Mouse (Mus musculus): ENCODE measurements around the gene Zc3hc1. TPM values are rescaled to one million over a fixed set of nuclear protein-coding genes. Genes with fewer than 3 reads are reported as not detected.
"Not testable (repeated sequence)": the region's sequence is repeated elsewhere in the genome, so short reads cannot be mapped to it uniquely, and the experiment has no call there.

Gene Zc3hc1
- polyA plus RNA-seq, 1 experiment from 2014 or later: 44.0 TPM

DNA sequence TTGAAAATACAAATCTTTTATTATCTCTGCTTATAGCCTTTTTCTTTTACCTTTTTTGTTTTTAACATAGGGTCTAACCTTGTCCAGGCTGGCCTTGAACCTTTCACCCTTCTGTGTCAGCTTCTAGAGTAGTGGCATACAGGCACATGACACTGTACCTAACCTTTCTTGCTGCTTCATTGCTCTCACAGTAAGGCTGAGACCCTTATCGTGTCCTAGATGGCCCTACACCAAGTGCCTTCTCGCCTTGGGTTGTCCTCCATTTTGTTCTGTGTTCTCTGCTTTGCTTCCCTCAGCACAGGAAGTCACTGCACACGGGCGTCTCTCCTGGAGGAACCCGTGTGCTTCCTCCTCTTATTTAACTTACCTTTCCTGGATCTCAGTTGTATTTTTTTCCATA lies 13.8 kb upstream of the Zc3hc1 start:
- H3K4me3 ChIP-seq: no peak overlapping the region
- WGBS: 59% methylated on average over 5 of the region's 5 CpGs
- peaks cover 4% of the 10 kb centered on the region; the same call in 1 of the 2 replicates for H3K36me3 ChIP-seq
- no peaks in the 10 kb centered on the region for H3K9me3 ChIP-seq (replicated peaks)
- no peak overlapping the region for H3K9ac ChIP-seq
- peak overlapping the region; percentile 47 for H3K27ac ChIP-seq (ENCODE audit: poor library complexity, severe bottlenecking)
- H3K27me3 ChIP-seq (replicated peaks): no peaks in the 10 kb centered on the region
- peaks cover 7% of the 10 kb centered on the region; the same call in 1 of the 2 replicates for H3K4me1 ChIP-seq (replicated peaks)
- H3K4me2 ChIP-seq: no peak overlapping the region
- ATAC-seq (ENCODE audit: insufficient number of reproducible peaks, low FRiP score): no peak

DNA sequence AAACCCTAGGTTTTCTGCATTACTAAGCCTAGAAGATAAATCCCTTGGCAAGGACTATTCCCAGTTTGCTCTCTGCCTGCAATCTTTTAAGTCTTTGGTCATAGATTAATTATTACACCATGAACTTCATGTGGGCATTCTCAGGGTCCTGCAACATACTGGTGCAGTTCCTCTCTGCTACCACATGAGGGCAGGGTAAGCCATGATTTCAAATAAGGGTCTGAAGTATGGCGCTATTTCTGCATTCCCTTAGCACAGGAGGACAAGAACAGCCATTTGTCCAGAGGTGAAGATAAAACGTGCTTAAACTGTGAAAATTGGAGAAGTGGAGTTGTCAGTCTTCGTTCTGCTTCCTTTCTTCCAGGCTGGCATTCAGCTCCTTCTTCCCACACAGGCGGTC lies 12.6 kb upstream of the Zc3hc1 start:
- no peak overlapping the region for H3K27ac ChIP-seq (ENCODE audit: poor library complexity, severe bottlenecking)
- H3K9ac ChIP-seq: 0 out of 2 replicates have a peak overlapping the region, but pooled peaks have one; percentile 50
- H3K4me2 ChIP-seq: peak overlapping the region; percentile 56
- no peaks in the 10 kb centered on the region for H3K9me3 ChIP-seq (replicated peaks)
- no peak for ATAC-seq (ENCODE audit: insufficient number of reproducible peaks, low FRiP score)
- H3K4me1 ChIP-seq (replicated peaks): peaks cover 7% of the 10 kb centered on the region; the same call in 1 of the 2 replicates
- H3K36me3 ChIP-seq: peaks cover 4% of the 10 kb centered on the region; the same call in 1 of the 2 replicates
- H3K4me3 ChIP-seq: peak overlapping the region; percentile 12; the same call in 1 of the 2 replicates
- 22% methylated on average over 4 of the region's 4 CpGs for WGBS
- no peaks in the 10 kb centered on the region for H3K27me3 ChIP-seq (replicated peaks)

DNA sequence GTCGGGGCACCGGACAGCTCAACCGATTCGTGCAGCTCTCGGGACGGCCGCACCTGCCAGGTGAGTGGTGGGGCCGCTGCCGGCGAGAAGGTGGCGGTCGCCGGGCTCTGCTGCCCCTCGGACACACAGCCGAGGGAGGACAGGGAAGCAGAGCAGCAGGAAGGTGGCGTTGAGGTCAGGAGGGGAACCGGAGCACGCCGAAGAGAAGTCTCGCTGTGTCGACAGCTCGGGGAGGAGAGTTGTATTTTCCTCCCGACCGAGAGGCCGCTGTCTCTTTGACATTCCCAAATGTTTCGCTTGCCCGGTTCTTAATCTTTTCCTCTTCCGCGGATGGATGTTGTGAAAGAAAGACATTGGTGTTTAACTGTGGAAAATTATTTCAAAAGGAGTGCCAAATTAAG lies 11.3 kb upstream of the Zc3hc1 start:
- 1% methylated on average over 29 of the region's 29 CpGs for WGBS
- Histone ChIP-seq H3K4me2 (peak overlapping the region; percentile 63), H3K4me1 (replicated peaks) (peaks cover 7% of the 10 kb centered on the region; the same call in 1 of the 2 replicates), H3K36me3 (no peaks in the 10 kb centered on the region), H3K4me3 (peak overlapping the region; percentile 93), H3K9ac (peak overlapping the region; percentile 95), H3K27ac (ENCODE audit: poor library complexity, severe bottlenecking) (peak overlapping the region; percentile 95), H3K9me3 (replicated peaks) (no peaks in the 10 kb centered on the region), H3K27me3 (replicated peaks) (no peaks in the 10 kb centered on the region)
- peak; percentile 53 for ATAC-seq (ENCODE audit: insufficient number of reproducible peaks, low FRiP score)

DNA sequence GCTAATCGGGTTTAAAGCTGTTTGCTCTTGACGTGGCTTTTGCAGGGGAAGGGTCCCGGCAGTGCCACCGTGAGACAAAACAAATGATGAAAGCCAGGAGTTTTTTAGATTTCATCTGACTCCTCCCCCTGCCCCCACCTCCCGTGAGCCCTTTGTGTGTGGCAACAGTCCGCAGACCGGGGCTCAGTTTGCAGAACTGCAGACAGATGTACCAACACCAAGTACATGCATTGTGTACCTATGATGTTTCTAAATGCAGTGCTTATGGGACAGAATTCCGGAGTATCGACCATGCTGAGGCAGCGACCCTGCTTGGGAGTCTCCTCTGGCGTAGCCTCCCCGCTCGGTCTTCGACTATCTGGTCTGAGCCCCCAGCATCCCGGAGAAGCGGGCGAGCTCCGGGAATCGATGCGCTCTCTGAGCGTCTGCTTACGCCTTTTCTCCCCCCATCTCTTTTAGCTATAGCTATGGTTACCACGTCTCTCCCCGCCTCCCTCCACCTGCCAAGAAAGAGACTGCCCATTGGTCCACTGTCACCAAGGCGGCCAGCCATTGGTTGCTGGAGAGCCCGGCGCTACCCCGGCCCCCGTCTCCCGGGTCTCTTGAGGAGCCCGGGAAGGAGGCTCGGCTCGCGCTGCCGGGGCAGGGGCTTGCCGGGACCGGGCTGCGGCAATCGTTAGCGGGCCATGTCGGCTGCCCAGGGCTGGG lies 10.6 kb upstream of the Zc3hc1 start, which contains the start of gene Klhdc10:
Gene Klhdc10, plus strand, starts transcription at position 561 of the 708 bp plus-strand sequence.
- Histone ChIP-seq H3K4me2 (peak within 1 kb of the TSS; percentile 65), H3K4me1 (replicated peaks) (peaks cover 7% of the 10 kb centered on the region; the same call in 1 of the 2 replicates), H3K9me3 (replicated peaks) (no peaks in the 10 kb centered on the region), H3K4me3 (peak within 1 kb of the TSS; percentile 93), H3K9ac (peak within 1 kb of the TSS; percentile 95), H3K36me3 (no peaks in the 10 kb centered on the region), H3K27me3 (replicated peaks) (no peaks in the 10 kb centered on the region), H3K27ac (ENCODE audit: poor library complexity, severe bottlenecking) (peak within 1 kb of the TSS; percentile 95)
- ATAC-seq (ENCODE audit: insufficient number of reproducible peaks, low FRiP score): peak; percentile 100
- WGBS: 0% methylated on average over 41 of the region's 41 CpGs

DNA sequence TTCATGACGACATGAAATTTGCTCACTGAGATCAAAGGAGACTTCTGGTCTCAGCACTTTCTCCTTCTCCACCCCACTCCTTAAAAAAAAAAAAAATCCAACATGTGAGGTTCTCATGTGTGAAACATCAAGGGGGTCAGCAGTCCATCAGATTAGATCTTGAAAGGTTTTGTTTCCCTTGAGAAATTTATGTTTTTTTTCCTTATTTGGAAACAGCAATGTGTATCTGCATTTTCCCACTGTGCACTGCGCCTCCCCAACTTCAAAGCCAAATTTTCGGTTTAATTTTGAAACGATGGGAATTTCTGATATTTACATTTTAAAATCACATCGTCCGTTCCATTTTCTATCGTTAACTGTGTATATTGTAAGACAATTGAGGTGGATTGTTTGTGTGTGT lies 9.9 kb upstream of the Zc3hc1 start:
- Histone ChIP-seq H3K9ac (no peak overlapping the region), H3K4me3 (peak overlapping the region; percentile 93), H3K27me3 (replicated peaks) (no peaks in the 10 kb centered on the region), H3K4me2 (peak overlapping the region; percentile 65), H3K27ac (ENCODE audit: poor library complexity, severe bottlenecking) (no peak overlapping the region), H3K9me3 (replicated peaks) (no peaks in the 10 kb centered on the region), H3K36me3 (no peaks in the 10 kb centered on the region), H3K4me1 (replicated peaks) (peaks cover 7% of the 10 kb centered on the region; the same call in 1 of the 2 replicates)
- WGBS: 10% methylated on average over 7 of the region's 7 CpGs
- ATAC-seq (ENCODE audit: insufficient number of reproducible peaks, low FRiP score): no peak

DNA sequence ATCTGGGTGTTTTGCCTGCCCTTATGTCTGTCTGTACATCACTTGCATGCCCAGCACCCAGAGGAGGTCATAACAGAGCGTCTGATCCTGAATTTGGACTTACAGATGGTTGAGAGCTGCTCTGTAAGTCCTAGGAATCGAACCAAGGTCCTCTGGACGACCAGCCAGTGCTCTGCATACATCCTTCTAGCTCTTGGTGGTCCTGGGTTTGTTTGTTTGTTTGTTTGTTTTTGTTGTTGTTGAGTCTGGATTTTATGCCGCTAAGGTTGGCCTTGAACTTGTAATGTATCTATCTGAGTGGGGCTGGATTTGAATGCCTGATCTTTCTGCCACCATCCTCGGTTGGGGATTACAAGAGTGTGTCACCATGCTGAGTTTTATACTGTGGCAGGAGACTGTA lies 9.3 kb upstream of the Zc3hc1 start:
- Histone ChIP-seq H3K4me1 (replicated peaks) (peaks cover 7% of the 10 kb centered on the region; the same call in 1 of the 2 replicates), H3K4me3 (no peak overlapping the region), H3K36me3 (no peaks in the 10 kb centered on the region), H3K27ac (ENCODE audit: poor library complexity, severe bottlenecking) (no peak overlapping the region), H3K9me3 (replicated peaks) (no peaks in the 10 kb centered on the region), H3K9ac (no peak overlapping the region), H3K4me2 (no peak overlapping the region), H3K27me3 (replicated peaks) (no peaks in the 10 kb centered on the region)
- 81% methylated on average over 5 of the region's 5 CpGs for WGBS
- no peak for ATAC-seq (ENCODE audit: insufficient number of reproducible peaks, low FRiP score)

DNA sequence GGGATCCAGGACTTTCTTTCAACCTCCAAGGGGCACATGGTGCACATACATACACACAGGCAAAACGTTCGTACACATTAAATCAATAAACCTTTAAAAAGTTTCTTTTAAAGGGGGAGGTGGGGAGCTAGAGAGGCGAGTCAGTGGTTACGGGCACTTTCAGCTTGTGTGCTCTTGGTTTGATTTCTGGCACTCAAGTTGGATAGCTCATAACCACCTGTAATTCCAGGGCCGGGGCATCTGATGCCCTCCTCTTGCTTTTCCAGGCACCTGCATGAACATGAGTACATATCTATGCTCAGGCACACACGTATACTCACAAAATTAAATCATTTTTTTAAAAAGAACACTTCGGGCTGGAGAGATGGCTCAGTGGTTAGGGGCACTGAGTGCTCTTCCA lies 1.2 kb upstream of the Zc3hc1 start:
- Histone ChIP-seq H3K4me1 (replicated peaks) (no peaks in the 10 kb centered on the region; the same call in 1 of the 2 replicates), H3K36me3 (peaks cover 3% of the 10 kb centered on the region), H3K27me3 (replicated peaks) (no peaks in the 10 kb centered on the region), H3K9ac (no peak overlapping the region), H3K4me2 (no peak overlapping the region), H3K4me3 (no peak overlapping the region), H3K9me3 (replicated peaks) (no peaks in the 10 kb centered on the region), H3K27ac (ENCODE audit: poor library complexity, severe bottlenecking) (no peak overlapping the region)
- 84% methylated on average over 7 of the region's 7 CpGs for WGBS
- no peak for ATAC-seq (ENCODE audit: insufficient number of reproducible peaks, low FRiP score)

DNA sequence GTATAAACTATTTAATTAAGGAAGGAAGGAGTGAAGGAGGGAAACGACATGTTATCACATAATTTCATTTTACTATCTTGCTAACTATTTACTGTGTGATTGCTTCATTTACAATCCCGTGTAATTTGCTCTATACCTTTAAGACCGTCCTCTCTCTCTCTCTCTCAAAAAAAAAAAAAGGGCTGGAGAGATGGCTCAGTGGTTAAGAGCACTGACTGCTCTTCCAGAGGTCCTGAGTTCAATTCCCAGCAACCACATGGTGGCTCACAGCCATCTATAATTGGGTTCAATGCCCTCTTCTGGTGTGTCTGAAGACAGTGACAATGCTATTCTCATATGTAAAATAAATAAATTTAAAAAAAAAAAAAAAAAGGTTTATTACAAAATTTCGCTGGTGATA lies 557 bp downstream of the Zc3hc1 start:
- H3K27ac ChIP-seq (ENCODE audit: poor library complexity, severe bottlenecking); H3K4me1 ChIP-seq (replicated peaks); ATAC-seq (ENCODE audit: insufficient number of reproducible peaks, low FRiP score); H3K9me3 ChIP-seq (replicated peaks); H3K27me3 ChIP-seq (replicated peaks): not testable (repeated sequence)
- peak overlapping the region; percentile 68 for H3K4me2 ChIP-seq
- H3K4me3 ChIP-seq: peak overlapping the region; percentile 96
- H3K36me3 ChIP-seq: peaks cover 20% of the 10 kb centered on the region
- peak overlapping the region; percentile 88 for H3K9ac ChIP-seq
- 24% methylated on average over 4 of the region's 4 CpGs for WGBS

DNA sequence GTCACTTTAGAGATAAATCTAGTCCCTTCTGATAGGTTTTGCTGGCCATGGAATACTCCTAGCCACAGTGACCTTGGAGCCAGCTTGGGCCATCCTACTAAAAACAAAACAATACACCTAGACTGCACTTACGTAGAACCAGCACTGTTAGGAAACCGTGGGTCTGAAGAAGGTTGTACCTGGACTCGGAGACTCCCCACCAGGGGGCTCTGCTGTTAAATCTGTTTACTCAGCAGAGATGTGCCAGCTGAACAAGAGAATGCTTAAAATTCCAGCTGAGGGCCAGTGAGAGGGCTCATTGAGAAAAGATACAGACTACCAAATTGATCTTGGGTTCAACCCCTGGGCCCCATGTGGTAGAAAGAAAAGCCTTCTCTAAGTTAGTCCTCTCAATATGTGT lies 9.7 kb downstream of the Zc3hc1 start:
- no peaks in the 10 kb centered on the region for H3K27me3 ChIP-seq (replicated peaks)
- no peak for ATAC-seq (ENCODE audit: insufficient number of reproducible peaks, low FRiP score)
- H3K4me3 ChIP-seq: no peak overlapping the region
- no peak overlapping the region for H3K27ac ChIP-seq (ENCODE audit: poor library complexity, severe bottlenecking)
- peaks cover 21% of the 10 kb centered on the region for H3K4me1 ChIP-seq (replicated peaks)
- H3K9me3 ChIP-seq (replicated peaks): no peaks in the 10 kb centered on the region
- 63% methylated on average over 3 of the region's 3 CpGs for WGBS
- H3K4me2 ChIP-seq: no peak overlapping the region
- H3K36me3 ChIP-seq: peaks cover 71% of the 10 kb centered on the region
- no peak overlapping the region for H3K9ac ChIP-seq

DNA sequence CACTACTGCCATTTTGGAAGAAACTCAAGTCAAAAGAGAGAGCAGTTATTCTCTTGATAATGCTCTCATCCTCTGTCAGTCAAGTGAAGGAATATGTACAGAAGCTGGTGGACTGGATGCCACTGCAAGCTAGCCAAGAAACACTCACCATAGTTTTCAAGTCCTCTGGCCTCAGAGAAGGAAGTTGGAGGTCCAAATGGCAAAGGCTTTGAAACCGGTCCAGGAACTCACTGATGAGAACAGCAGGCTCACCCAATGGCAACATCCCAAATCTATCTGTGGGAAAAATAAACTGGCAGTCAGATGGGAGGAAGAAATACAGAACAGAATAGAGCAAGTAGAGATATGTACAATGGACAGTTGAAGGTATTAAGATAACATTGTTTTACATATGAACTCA lies 15.0 kb downstream of the Zc3hc1 start:
- peak; percentile 43; the same call in 1 of the 2 replicates for ATAC-seq (ENCODE audit: insufficient number of reproducible peaks, low FRiP score)
- Histone ChIP-seq H3K9ac (no peak overlapping the region), H3K4me2 (no peak overlapping the region), H3K9me3 (replicated peaks) (no peaks in the 10 kb centered on the region), H3K4me1 (replicated peaks) (peaks cover 21% of the 10 kb centered on the region), H3K27ac (ENCODE audit: poor library complexity, severe bottlenecking) (peak overlapping the region; percentile 56; the same call in 1 of the 2 replicates), H3K4me3 (no peak overlapping the region), H3K27me3 (replicated peaks) (no peaks in the 10 kb centered on the region), H3K36me3 (peaks cover 75% of the 10 kb centered on the region)
- 63% methylated on average over 1 of the region's 1 CpGs for WGBS

DNA sequence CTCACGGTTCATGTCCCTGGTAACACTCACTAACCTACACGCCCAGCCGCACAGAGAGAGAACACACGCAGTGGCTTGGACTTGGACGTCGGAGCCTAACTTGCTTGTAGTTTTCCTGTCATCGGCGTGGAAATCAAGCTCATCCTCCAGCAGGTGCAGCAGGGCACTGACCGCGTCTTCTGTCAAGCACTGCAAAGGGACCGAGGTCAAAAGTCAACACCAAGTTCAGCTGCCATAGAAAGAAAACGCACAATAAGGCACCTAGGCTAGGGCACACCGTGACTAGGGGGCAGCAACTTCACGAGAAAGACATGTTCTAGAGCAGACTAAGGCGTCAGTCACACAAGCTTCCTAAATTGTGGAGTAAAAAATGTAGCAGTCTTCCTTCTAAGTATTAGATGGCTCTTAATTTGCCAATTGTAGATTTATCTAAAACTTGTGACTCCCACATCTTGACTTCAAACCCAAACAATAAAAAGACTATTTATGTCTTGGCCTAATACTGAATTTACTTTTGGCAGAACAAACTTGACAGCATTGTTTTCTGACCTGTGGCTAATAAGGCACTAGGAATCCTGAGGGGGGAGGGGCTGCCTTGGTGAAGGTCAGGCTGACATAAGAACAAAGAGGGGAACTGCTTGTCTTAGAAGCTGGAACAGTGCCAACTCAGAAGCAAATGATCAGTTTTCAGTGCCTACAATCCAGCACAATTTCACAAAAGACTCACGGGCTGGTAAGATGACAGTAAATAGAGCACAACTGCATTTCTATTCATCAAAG lies 15.9 kb downstream of the Zc3hc1 start:
- Histone ChIP-seq H3K4me2 (no peak overlapping the region), H3K36me3 (peaks cover 75% of the 10 kb centered on the region), H3K9ac (no peak overlapping the region), H3K27me3 (replicated peaks) (no peaks in the 10 kb centered on the region), H3K4me1 (replicated peaks) (peaks cover 21% of the 10 kb centered on the region), H3K4me3 (no peak overlapping the region), H3K27ac (ENCODE audit: poor library complexity, severe bottlenecking) (peak overlapping the region; percentile 56; the same call in 1 of the 2 replicates), H3K9me3 (replicated peaks) (no peaks in the 10 kb centered on the region)
- 85% methylated on average over 16 of the region's 16 CpGs for WGBS
- no peak for ATAC-seq (ENCODE audit: insufficient number of reproducible peaks, low FRiP score)

Data from heart, embryonic 12.5 days (tissue).